24 mouse cellular contexts compared by ENCODE assay signal in the genomic region with DNA sequence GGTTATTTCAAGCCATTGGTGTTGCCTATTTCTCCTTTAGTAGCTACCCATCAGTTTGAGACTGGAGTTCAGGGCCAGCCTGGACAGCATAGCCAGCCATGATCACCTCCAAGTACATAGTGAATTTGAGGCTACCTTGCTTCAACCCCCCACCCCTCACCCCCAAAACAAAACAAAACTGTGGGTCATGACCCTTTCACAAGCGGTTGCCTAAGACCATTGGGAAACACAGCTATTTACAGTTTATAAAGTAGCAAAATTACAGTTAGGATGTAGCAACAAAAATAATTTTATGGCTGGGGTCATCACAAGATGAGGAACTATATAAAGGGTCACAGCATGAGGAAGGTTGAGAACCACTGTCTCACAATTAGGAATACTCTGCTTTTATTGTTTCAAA.
"Had no signal": no experiment of that assay in that cellular context is flagged by ENCODE, and none has a peak within 500 bp of the region (broad histone marks: within the 10 kb centered on the region; RNA-seq: fewer than 3 reads in every experiment).

No protein-coding gene starts in this region.

- H3K4me3 ChIP-seq: heart, embryonic 10.5 days; heart, embryonic 12.5 days; hindbrain, embryonic 10.5 days; hindbrain, embryonic 12.5 days; intestine, embryonic 15.5 days; layer of hippocampus, adult 2 months; limb, embryonic 13.5 days; limb, embryonic 15.5 days; liver, embryonic 13.5 days had no signal

- H3K27ac ChIP-seq: heart, embryonic 10.5 days; hindbrain, embryonic 10.5 days; hindbrain, embryonic 12.5 days; hindbrain, embryonic 14.5 days; intestine, embryonic 15.5 days; layer of hippocampus, adult 2 months; limb, embryonic 13.5 days; liver, embryonic 13.5 days had no signal

- ATAC-seq: hindbrain, embryonic 16.5 days; inflammation-experienced regulatory T-cells, adult 6 months; intestine, embryonic 15.5 days; intestine, postnatal 0 days had no signal

- DNase-seq: gastrocnemius, postnatal 14 days; gastrocnemius, postnatal 36 days; heart, adult 18-20 months; heart, postnatal 10 days; heart, postnatal 4 days; kidney, adult 18-20 months; kidney, adult 8-10 months; kidney, postnatal 10 days; kidney, postnatal 4 days; layer of hippocampus, postnatal 36 days; left cerebral cortex, postnatal 4 days; liver, embryonic 13.5 days had no signal
